In the genomic region with DNA sequence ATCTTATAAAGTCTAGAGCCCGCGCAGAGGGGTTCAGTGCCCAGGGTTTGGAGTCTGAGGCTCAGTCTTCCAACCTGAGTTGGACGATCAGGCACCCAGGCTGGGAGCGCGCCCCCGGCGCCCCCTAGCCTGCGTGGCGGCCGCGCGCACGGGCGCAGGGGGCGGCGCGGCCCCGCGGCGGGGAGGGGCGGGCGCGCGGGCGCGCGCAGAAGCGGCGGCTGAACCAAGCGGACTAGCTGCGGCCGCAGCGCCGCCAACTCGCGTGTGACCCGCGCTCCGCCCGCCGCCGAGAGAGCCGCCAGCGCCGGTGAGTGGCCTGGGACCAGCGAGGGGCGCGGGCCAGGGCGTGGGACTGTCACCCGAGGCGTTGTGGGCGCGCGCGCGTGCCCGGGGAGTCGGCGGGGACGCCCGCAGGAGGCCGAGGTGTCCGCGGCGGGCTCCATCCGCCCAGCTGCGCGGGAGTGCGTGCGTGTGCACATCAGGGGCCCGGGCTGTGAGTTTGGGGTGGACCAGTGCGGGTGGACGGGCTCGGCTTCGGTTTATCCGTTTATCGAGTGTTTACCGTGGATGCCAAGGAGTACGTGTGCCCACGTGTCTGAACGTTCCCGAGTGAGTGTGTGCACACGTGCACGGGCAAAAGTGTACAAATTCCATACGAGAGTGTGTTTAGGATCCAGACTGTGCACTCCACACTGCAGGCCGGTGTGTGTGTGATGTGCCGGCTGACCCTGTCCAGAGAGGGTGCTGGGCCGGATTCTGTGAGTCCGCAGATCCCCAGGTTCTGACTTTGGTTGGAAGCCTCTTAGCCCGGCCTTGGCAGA, we compare ENCODE assay signal across 8 mouse cellular contexts. TPM values are rescaled to one million over a fixed set of nuclear protein-coding genes. Genes with fewer than 3 reads are reported as not detected.
DNase-seq lines count a peak whose midpoint lies in the region; ATAC-seq and TF ChIP-seq lines count a peak whose summit lies in the region.

TSS of gene Nek6 (plus strand) at position 157 of the 821 bp plus-strand sequence.

- H3K9ac ChIP-seq in hindbrain, embryonic 12.5 days, result peak within 1 kb of the TSS; percentile 83

- no peaks in the 10 kb centered on the region for H3K9me3 ChIP-seq in hindbrain, embryonic 12.5 days (replicated peaks)

- ATAC-seq in hindbrain, embryonic 12.5 days (ENCODE audit: low FRiP score), result peak; percentile 83
- ATAC-seq in erythroid progenitor cell, adult 5-6 weeks (replicated peaks; ENCODE audit: low FRiP score, poor library complexity, severe bottlenecking), result no peak

- intact Hi-C loops in left cerebral cortex, adult 2 months (cut with DNase I), result loop anchor here (5.0 kb wide), 1 partner anchor 66 kb away; no protein-coding TSS in a partner anchor

- peak within 1 kb of the TSS; percentile 66; the same call in 1 of the 2 replicates for H3K27ac ChIP-seq in hindbrain, embryonic 12.5 days
- H3K27ac ChIP-seq in left cerebral cortex, adult 2 months, result peak within 1 kb of the TSS; percentile 88

- H3K4me2 ChIP-seq in hindbrain, embryonic 12.5 days (replicated peaks), result peak within 1 kb of the TSS; percentile 77

- H3K4me3 ChIP-seq in hindbrain, embryonic 12.5 days, result peak within 1 kb of the TSS; percentile 83
- H3K4me3 ChIP-seq in left cerebral cortex, adult 2 months, result peak within 1 kb of the TSS; percentile 81

- H3K36me3 ChIP-seq in hindbrain, embryonic 12.5 days, result no peaks in the 10 kb centered on the region

- TF ChIP-seq CTCF in left cerebral cortex, adult 2 months (IDR thresholded peaks at IDR 0.05), result no peak

- H3K4me1 ChIP-seq in hindbrain, embryonic 12.5 days, result peaks cover 32% of the 10 kb centered on the region

- DNase-seq in NIH3T3 (ENCODE audit: low read depth), result peak; percentile 82
- peak; percentile 56 to 78 for DNase-seq in cerebellum, adult 18-20 months
- peak in 1 of 2 experiments; percentile 43 for DNase-seq in frontal cortex, adult 2 months (ENCODE audit: extremely low spot score in 1 of 2, low spot score in 1 of 2)
- DNase-seq in left cerebral cortex, adult 2 months (ENCODE audit: extremely low spot score in 1 of 2, low spot score in 2 of 2), result peak; percentile 64 to 71
- peak; percentile 79 to 86 for DNase-seq in lung, postnatal 4 days
- DNase-seq in right cerebral cortex, postnatal 10 days (ENCODE audit: low spot score in 2 of 2), result peak; percentile 66 to 72

- H3K27me3 ChIP-seq in hindbrain, embryonic 12.5 days, result peaks cover 4% of the 10 kb centered on the region; the same call in 1 of the 2 replicates

- under 1% methylated on average over 89 of the region's 90 CpGs for WGBS in hindbrain, embryonic 12.5 days

RNA-seq across cellular contexts. Expression of gene Nek6, which starts in this region (rescaled TPM):
- 25.8 and 25.9 TPM in 2 replicates for polyA plus RNA-seq in frontal cortex, adult 2 months (2012; rRNA removed)
- 85.7 and 94.8 TPM in 2 replicates for polyA plus RNA-seq in hindbrain, embryonic 12.5 days (2016; fragmentation: Nextera tagmentation; extraction: Ambion mirVana)
- total RNA-seq in left cerebral cortex, adult 2 months (2021), result 10 to 100 TPM; 28.2 to 29.4 TPM
- 0.42 and 1.4 TPM in 2 replicates for total RNA-seq in erythroid progenitor cell, adult 5-6 weeks (2015; ENCODE audit: low replicate concordance)
- total RNA-seq in erythroid progenitor cell, adult 5-6 weeks (2017; ENCODE audit: low replicate concordance), result 0.90 and 1.2 TPM in 2 replicates

Comparison
In these comparisons a context has a peak if more than half of its experiments do, and no peak if none do; other contexts are left out.
1. RNA of gene Nek6 (total RNA-seq): 28.2 to 29.4 TPM in left cerebral cortex, adult 2 months; 0.42 to 1.4 TPM in erythroid progenitor cell, adult 5-6 weeks; every median in the first group is over 10 times any median in the second.